Mouse (Mus musculus) heart, embryonic 14.5 days (tissue): ENCODE measurements around the gene Usp47. TPM values are rescaled to one million over a fixed set of nuclear protein-coding genes. Genes with fewer than 3 reads are reported as not detected.

ENCODE experiments used
- ATAC-seq: fragments of 200-750 bp; cut with Nextera tagmentation; 2 replicates; pipeline ENCODE4 v1.8.0; 2017; ENCODE audit warnings: low read depth, moderate TSS enrichment; ENCODE audit not compliant: insufficient number of reproducible peaks, insufficient read depth, low FRiP score
- H3K27ac ChIP-seq, 2 experiments: fragments of 200-500 bp in 1 of 2; fragments of 300-500 bp in 1 of 2; sonication (generic) in 1 of 2; replicated peaks in 1 of 2; 2 replicates each; pipeline ENCODE4 v1.5.1; 2012 to 2014; ENCODE audit warnings: low read depth in 2 of 2, low read length in 2 of 2, control low read depth in 1 of 2, mild to moderate bottlenecking in 1 of 2, mixed read lengths in 1 of 2; ENCODE audit not compliant: control insufficient read depth in 1 of 2, insufficient read depth in 1 of 2
- H3K27me3 ChIP-seq: fragments of 300-500 bp; sonication (generic); 2 replicates; pipeline ENCODE4 v1.6.1; 2014; ENCODE audit warnings: mild to moderate bottlenecking, low read length, control low read depth; ENCODE audit not compliant: control insufficient read depth, insufficient read depth
- H3K36me3 ChIP-seq: fragments of 300-500 bp; sonication (generic); 2 replicates; pipeline ENCODE4 v1.6.1; 2014; ENCODE audit warnings: mild to moderate bottlenecking, control low read depth, low read length, mixed read lengths; ENCODE audit not compliant: control insufficient read depth, insufficient read depth
- H3K4me1 ChIP-seq, 2 experiments: fragments of 200-500 bp in 1 of 2; fragments of 300-500 bp in 1 of 2; sonication (generic) in 1 of 2; 2 replicates each; pipeline ENCODE4 v1.6.1; 2012 to 2014; ENCODE audit warnings: low read length in 2 of 2, control low read depth in 1 of 2, mixed read lengths in 1 of 2; ENCODE audit not compliant: control insufficient read depth in 2 of 2, insufficient read depth in 2 of 2
- H3K4me2 ChIP-seq: fragments of 300-500 bp; sonication (generic); 2 replicates; pipeline ENCODE4 v1.6.1; 2014; ENCODE audit warnings: mild to moderate bottlenecking, low read length
- H3K4me3 ChIP-seq, 2 experiments: fragments of 200-500 bp in 1 of 2; fragments of 300-500 bp in 1 of 2; sonication (generic) in 1 of 2; 2 replicates each; pipeline ENCODE4 v1.5.1; 2012 to 2014; ENCODE audit warnings: low read length in 2 of 2, mild to moderate bottlenecking in 2 of 2, control low read depth in 1 of 2, low read depth in 1 of 2, moderate library complexity in 1 of 2; ENCODE audit not compliant: control insufficient read depth in 1 of 2, insufficient read depth in 1 of 2
- H3K9ac ChIP-seq: fragments of 300-500 bp; sonication (generic); 2 replicates; pipeline ENCODE4 v1.6.1; 2014; ENCODE audit warnings: mild to moderate bottlenecking, low read length
- H3K9me3 ChIP-seq: fragments of 300-500 bp; sonication (generic); 2 replicates; pipeline ENCODE4 v1.6.1; 2016; ENCODE audit warnings: low read length, control low read depth; ENCODE audit not compliant: control insufficient read depth
- WGBS: fragments of 180-500 bp; shearing (Covaris S2); extraction: QIAGEN DNeasy Blood & Tissue Kit; methylation state at CpG from one replicate; pipeline ENCODE4 v1.1.7; 2014; 5-methylcytosine and 5-hydroxymethylcytosine counted together
- polyA plus RNA-seq: library from polyadenylated mRNA; unstranded; fragments of >200 nt; fragmentation: Nextera tagmentation; extraction: Ambion mirVana; gene quantifications from 2 replicates; pipeline ENCODE4 v1.2.1, GENCODE M21; 2014

Usp47 gene
- polyA plus RNA-seq, 1 experiment from 2014 or later = 77.7 TPM

GRCm38 (mm10) chr7:112102933-112103332 is 79.6 kb downstream of the Usp47 start:
- no peak overlapping the region for H3K27ac ChIP-seq
- no peak for ATAC-seq
- H3K36me3 ChIP-seq = peaks cover 98% of the 10 kb centered on the region
- H3K9ac ChIP-seq = no peak overlapping the region
- 55% methylated on average over 5 of the region's 5 CpGs for WGBS
- no peaks in the 10 kb centered on the region for H3K9me3 ChIP-seq
- H3K4me2 ChIP-seq = no peak overlapping the region
- H3K27me3 ChIP-seq = no peaks in the 10 kb centered on the region
- H3K4me3 ChIP-seq = no peak overlapping the region
- no peaks in the 10 kb centered on the region for H3K4me1 ChIP-seq

GRCm38 (mm10) chr7:112103816-112104215 is 80.5 kb downstream of the Usp47 start:
- H3K9ac ChIP-seq = no peak overlapping the region
- H3K4me1 ChIP-seq = no peaks in the 10 kb centered on the region
- no peak overlapping the region for H3K4me2 ChIP-seq
- WGBS = 82% methylated on average over 5 of the region's 5 CpGs
- H3K27me3 ChIP-seq = no peaks in the 10 kb centered on the region
- no peak overlapping the region for H3K4me3 ChIP-seq
- ATAC-seq = no peak
- H3K9me3 ChIP-seq = no peaks in the 10 kb centered on the region
- H3K36me3 ChIP-seq = peaks cover 98% of the 10 kb centered on the region
- no peak overlapping the region for H3K27ac ChIP-seq

DNA sequence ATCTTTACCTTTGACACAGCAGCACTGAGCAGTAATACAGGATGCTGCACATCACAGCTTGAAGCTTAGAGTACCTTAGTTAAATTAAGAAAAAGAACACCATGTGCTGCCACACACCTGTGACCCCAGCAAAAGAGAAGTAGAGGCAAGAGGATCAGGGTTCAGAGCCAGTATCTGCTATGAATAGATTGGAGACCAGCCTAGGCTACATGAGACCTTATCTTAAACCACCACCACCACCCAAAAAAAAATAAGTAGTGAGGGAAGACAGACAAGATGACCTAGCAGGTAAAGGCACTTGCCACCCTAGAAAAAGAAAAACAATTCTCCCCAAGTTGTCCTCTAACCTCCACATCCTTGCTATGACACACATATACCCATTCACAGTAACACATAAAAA is 85.5 kb downstream of the Usp47 start:
- Histone ChIP-seq H3K27me3 (no peaks in the 10 kb centered on the region), H3K4me3 (no peak overlapping the region), H3K9me3 (no peaks in the 10 kb centered on the region), H3K9ac (no peak overlapping the region), H3K27ac (no peak overlapping the region), H3K4me1 (no peaks in the 10 kb centered on the region), H3K36me3 (peaks cover 90% of the 10 kb centered on the region), H3K4me2 (no peak overlapping the region)
- no peak for ATAC-seq

- no peak overlapping the region for H3K4me2 ChIP-seq
- H3K9me3 ChIP-seq = no peaks in the 10 kb centered on the region
- no peak for ATAC-seq
- H3K4me3 ChIP-seq = no peak overlapping the region
- no peaks in the 10 kb centered on the region for H3K4me1 ChIP-seq
- H3K27ac ChIP-seq = no peak overlapping the region
- H3K36me3 ChIP-seq = peaks cover 70% of the 10 kb centered on the region
- no peak overlapping the region for H3K9ac ChIP-seq
- 92% methylated on average over 19 of the region's 19 CpGs for WGBS
- no peaks in the 10 kb centered on the region for H3K27me3 ChIP-seq
Observed at GRCm38 (mm10) chr7:112110638-112111372, 87.5 kb downstream of the Usp47 start.

DNA sequence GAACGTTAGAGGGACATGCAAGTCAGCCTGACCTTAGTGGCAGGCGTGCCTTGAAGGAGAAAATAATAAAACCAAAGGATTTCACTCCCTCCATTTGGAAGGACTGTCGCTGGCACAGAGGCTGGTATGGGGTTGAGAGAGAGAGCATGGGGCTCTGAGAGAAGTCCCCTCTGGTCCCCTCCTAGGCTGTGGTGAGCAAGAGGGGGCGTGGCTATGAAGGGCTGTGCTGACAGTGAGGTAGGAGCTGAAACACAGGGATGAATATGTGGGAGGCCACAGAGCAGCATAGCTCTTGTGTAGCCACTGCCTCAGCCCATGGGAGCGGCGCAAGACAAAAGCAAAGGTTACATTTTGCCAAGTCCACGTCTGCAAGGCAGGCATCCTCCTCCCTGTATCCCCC is 94.2 kb downstream of the Usp47 start:
- Histone ChIP-seq H3K27ac (no peak overlapping the region), H3K4me2 (no peak overlapping the region), H3K4me3 (no peak overlapping the region), H3K4me1 (peaks cover 7 to 12% of the 10 kb centered on the region in 2 experiments), H3K27me3 (no peaks in the 10 kb centered on the region), H3K9me3 (no peaks in the 10 kb centered on the region), H3K36me3 (peaks cover 25% of the 10 kb centered on the region), H3K9ac (no peak overlapping the region)
- ATAC-seq = no peak
- WGBS = 76% methylated on average over 7 of the region's 7 CpGs

DNA sequence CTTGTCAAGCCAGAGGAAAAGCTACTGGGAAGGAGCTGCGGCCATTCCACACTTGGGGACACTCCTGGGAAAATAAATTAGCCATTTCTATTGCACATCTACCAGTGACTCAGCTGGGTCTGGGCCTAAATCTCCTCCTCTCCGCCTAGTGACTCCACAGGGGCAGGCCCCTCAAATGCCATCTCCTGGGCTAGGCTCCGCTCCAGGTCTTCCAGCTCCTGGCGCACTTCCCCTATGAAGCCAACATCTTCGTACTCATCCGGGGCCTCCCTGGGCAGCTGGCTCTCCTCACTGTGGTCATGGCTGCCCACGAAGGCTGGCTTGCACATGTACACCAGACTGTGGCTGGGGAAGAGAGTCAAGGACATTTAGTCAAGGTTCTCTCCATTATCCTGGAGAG is 94.8 kb downstream of the Usp47 start:
- H3K9me3 ChIP-seq = no peaks in the 10 kb centered on the region
- H3K36me3 ChIP-seq = peaks cover 19% of the 10 kb centered on the region; the same call in 1 of the 2 replicates
- no peak for ATAC-seq
- no peak overlapping the region for H3K9ac ChIP-seq
- H3K4me1 ChIP-seq = peaks cover 7 to 16% of the 10 kb centered on the region in 2 experiments
- no peak overlapping the region for H3K4me3 ChIP-seq
- H3K27me3 ChIP-seq = no peaks in the 10 kb centered on the region
- H3K4me2 ChIP-seq = no peak overlapping the region
- H3K27ac ChIP-seq = no peak overlapping the region
- 90% methylated on average over 7 of the region's 7 CpGs for WGBS

DNA sequence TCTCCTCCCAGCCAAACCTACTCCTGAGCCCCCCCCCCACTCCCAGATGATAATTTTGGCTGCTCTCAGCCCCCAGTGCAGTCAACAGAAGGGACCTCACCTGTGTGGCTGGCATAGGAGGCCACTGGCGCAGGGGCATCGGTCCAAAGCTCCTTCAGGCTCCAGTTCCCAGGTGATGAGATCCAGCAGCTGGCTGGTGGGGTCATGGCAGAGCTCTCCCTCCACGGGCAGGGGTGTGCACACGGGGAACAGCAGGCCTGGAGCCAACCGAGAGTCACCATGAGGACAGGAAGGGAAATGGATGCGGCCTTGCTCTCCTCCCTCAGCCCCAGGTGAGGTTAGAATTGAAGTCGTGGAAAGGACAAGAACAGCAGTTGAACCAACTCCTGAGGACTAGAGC is 95.9 kb downstream of the Usp47 start:
- no peak for ATAC-seq
- H3K36me3 ChIP-seq = peaks cover 18% of the 10 kb centered on the region; the same call in 1 of the 2 replicates
- no peak overlapping the region for H3K27ac ChIP-seq

More for the DNA sequence above, 95.9 kb downstream of the Usp47 start:
- Histone ChIP-seq H3K4me3 (no peak overlapping the region), H3K4me1 (peaks cover 7 to 18% of the 10 kb centered on the region in 2 experiments), H3K9me3 (no peaks in the 10 kb centered on the region), H3K4me2 (no peak overlapping the region), H3K9ac (no peak overlapping the region), H3K27me3 (no peaks in the 10 kb centered on the region)
- 77% methylated on average over 7 of the region's 7 CpGs for WGBS
